Mouse (Mus musculus): ENCODE results near the gene Kif13a. TPM values are rescaled to one million over a fixed set of nuclear protein-coding genes. Genes with fewer than 3 reads are reported as not detected.

The Kif13a gene
- polyA plus RNA-seq, 1 experiment from 2014 or later, result 30.6 TPM

GRCm38 (mm10) chr13:46852470-46852869, 77.2 kb downstream of the Kif13a start:
- peaks cover 9% of the 10 kb centered on the region; the same call in 1 of the 2 replicates for H3K4me1 ChIP-seq
- H3K4me2 ChIP-seq, result no peak overlapping the region
- 98% methylated on average over 4 of the region's 4 CpGs for WGBS
- H3K36me3 ChIP-seq, result no peaks in the 10 kb centered on the region
- H3K4me3 ChIP-seq, result no peak overlapping the region
- no peak overlapping the region for H3K27ac ChIP-seq
- H3K9me3 ChIP-seq, result no peaks in the 10 kb centered on the region
- ATAC-seq (ENCODE audit: borderline replicate concordance, extremely low read depth, low FRiP score, low TSS enrichment), result no peak
- H3K9ac ChIP-seq, result no peak overlapping the region
- H3K27me3 ChIP-seq, result no peaks in the 10 kb centered on the region

DNA sequence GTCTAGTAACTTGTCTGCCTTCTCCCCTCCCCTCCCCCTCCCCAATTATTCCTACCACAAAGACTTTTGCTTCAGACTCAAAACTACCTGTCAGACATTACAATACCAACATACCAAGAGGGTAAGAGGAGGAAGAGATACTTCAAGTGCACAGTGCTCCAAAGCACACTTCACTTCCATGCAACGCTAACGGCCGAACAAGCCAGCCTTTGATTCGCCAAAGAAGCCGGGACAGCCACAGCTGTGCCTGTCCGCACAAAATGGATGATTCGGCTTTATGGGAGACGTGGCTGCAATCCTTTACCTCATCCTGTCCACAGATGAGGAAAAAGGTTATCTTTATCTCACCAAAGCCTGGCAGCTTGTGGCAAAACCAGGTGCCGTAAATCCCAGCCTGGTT, 84.2 kb downstream of the Kif13a start:
- no peak overlapping the region for H3K9ac ChIP-seq
- ATAC-seq (ENCODE audit: borderline replicate concordance, extremely low read depth, low FRiP score, low TSS enrichment), result no peak
- H3K4me1 ChIP-seq, result peaks cover 3% of the 10 kb centered on the region; the same call in 1 of the 2 replicates
- H3K36me3 ChIP-seq, result no peaks in the 10 kb centered on the region
- no peak overlapping the region for H3K27ac ChIP-seq
- 56% methylated on average over 9 of the region's 9 CpGs for WGBS
- no peaks in the 10 kb centered on the region for H3K27me3 ChIP-seq
- no peak overlapping the region for H3K4me2 ChIP-seq
- no peaks in the 10 kb centered on the region for H3K9me3 ChIP-seq
- H3K4me3 ChIP-seq, result no peak overlapping the region

- Histone ChIP-seq H3K4me1 (peaks cover 3% of the 10 kb centered on the region; the same call in 1 of the 2 replicates), H3K27me3 (no peaks in the 10 kb centered on the region), H3K9ac (no peak overlapping the region), H3K9me3 (no peaks in the 10 kb centered on the region), H3K4me2 (no peak overlapping the region), H3K4me3 (no peak overlapping the region), H3K27ac (no peak overlapping the region), H3K36me3 (no peaks in the 10 kb centered on the region)
- 71% methylated on average over 12 of the region's 12 CpGs for WGBS
- no peak for ATAC-seq (ENCODE audit: borderline replicate concordance, extremely low read depth, low FRiP score, low TSS enrichment)
These were observed 85.0 kb downstream of the Kif13a start for GRCm38 (mm10) chr13:46844561-46845235.

DNA sequence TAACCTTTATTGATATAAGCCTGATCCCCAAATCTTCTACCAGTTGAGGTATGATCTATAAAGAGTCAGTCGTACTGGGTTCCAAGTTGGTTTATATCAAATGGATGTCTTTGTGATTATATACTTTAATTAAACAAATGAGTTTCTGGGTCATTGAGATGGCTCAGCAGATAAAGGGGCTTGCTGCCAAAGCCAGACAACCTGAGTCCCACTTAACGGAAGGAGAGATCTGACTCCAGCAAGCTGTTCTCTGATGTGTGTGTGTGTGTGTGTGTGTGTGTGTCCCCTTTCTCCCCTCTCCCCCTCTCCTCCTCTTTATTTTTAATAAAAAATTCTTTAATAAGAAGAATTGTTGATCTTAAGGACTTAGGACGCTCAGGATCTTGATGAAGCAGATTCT, 86.0 kb downstream of the Kif13a start:
- no peak for ATAC-seq (ENCODE audit: borderline replicate concordance, extremely low read depth, low FRiP score, low TSS enrichment)
- no peak overlapping the region for H3K4me2 ChIP-seq
- 69% methylated on average over 3 of the region's 3 CpGs for WGBS

GRCm38 (mm10) chr13:46842185-46842584, 87.5 kb downstream of the Kif13a start:
- Histone ChIP-seq H3K9me3 (no peaks in the 10 kb centered on the region), H3K27ac (no peak overlapping the region), H3K4me1 (peaks cover 3% of the 10 kb centered on the region; the same call in 1 of the 2 replicates), H3K4me2 (no peak overlapping the region), H3K36me3 (no peaks in the 10 kb centered on the region), H3K4me3 (no peak overlapping the region), H3K9ac (no peak overlapping the region), H3K27me3 (no peaks in the 10 kb centered on the region)
- WGBS, result 55% methylated on average over 8 of the region's 8 CpGs
- no peak for ATAC-seq (ENCODE audit: borderline replicate concordance, extremely low read depth, low FRiP score, low TSS enrichment)

More for the DNA sequence above, 86.0 kb downstream of the Kif13a start:
- H3K36me3 ChIP-seq, result no peaks in the 10 kb centered on the region
- H3K4me3 ChIP-seq, result no peak overlapping the region
- no peaks in the 10 kb centered on the region for H3K27me3 ChIP-seq
- no peak overlapping the region for H3K27ac ChIP-seq
- no peak overlapping the region for H3K9ac ChIP-seq
- no peaks in the 10 kb centered on the region for H3K9me3 ChIP-seq
- peaks cover 3% of the 10 kb centered on the region; the same call in 1 of the 2 replicates for H3K4me1 ChIP-seq

GRCm38 (mm10) chr13:46841668-46842067, 88.0 kb downstream of the Kif13a start:
- no peak for ATAC-seq (ENCODE audit: borderline replicate concordance, extremely low read depth, low FRiP score, low TSS enrichment)
- Histone ChIP-seq H3K36me3 (no peaks in the 10 kb centered on the region), H3K4me2 (no peak overlapping the region), H3K4me3 (no peak overlapping the region), H3K27ac (no peak overlapping the region), H3K9ac (no peak overlapping the region), H3K9me3 (no peaks in the 10 kb centered on the region), H3K4me1 (peaks cover 3% of the 10 kb centered on the region; the same call in 1 of the 2 replicates), H3K27me3 (no peaks in the 10 kb centered on the region)
- 88% methylated on average over 3 of the region's 3 CpGs for WGBS

GRCm38 (mm10) chr13:46840676-46841075, 89.0 kb downstream of the Kif13a start:
- no peaks in the 10 kb centered on the region for H3K36me3 ChIP-seq
- no peak overlapping the region for H3K9ac ChIP-seq
- H3K4me3 ChIP-seq, result no peak overlapping the region
- H3K27ac ChIP-seq, result no peak overlapping the region
- 91% methylated on average over 13 of the region's 13 CpGs for WGBS
- H3K27me3 ChIP-seq, result no peaks in the 10 kb centered on the region
- no peak overlapping the region for H3K4me2 ChIP-seq
- no peaks in the 10 kb centered on the region for H3K9me3 ChIP-seq
- H3K4me1 ChIP-seq, result peaks cover 3% of the 10 kb centered on the region; the same call in 1 of the 2 replicates
- ATAC-seq (ENCODE audit: borderline replicate concordance, extremely low read depth, low FRiP score, low TSS enrichment), result no peak

DNA sequence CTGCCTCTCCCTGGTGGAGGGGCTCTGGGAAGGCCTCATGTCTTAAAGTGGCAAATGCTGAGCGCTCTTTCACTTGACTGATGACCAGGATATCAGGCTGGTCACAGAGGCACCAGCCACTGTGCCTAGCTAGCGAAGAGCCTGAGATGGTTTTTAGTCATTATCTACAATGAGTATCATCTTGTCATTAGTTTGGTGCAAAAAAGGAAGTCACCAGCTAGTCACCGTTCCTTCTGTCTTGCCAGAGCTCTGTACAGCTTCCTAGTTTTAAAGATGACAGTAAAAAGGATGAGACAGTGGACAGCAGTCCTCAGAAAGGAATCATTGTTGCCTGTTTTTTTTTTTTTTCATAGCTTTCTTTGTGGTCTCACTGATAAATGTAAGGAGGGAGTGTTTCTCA, 90.4 kb downstream of the Kif13a start:
- no peak for ATAC-seq (ENCODE audit: borderline replicate concordance, extremely low read depth, low FRiP score, low TSS enrichment)

DNA sequence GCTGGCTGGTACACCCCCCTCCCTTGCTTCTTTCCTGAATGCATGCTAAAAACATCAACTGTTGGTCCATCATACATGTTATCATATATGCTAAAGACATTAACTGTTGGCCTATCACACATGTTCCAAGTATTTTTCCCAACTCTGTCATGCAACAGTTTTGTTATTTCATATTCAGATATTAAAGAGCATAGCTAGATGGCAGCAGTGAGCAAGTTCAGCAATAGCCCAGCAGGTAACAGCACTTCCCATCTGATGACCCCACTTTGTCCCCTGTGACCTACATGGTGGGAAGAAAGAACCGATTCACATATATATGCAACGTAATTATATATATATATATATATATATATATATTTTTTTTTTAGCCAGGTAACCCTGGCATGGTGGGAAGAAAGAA, 91.1 kb downstream of the Kif13a start:
- Histone ChIP-seq H3K4me2 (no peak overlapping the region), H3K27ac (no peak overlapping the region), H3K4me3 (no peak overlapping the region), H3K4me1 (peaks cover 3% of the 10 kb centered on the region; the same call in 1 of the 2 replicates), H3K9me3 (no peaks in the 10 kb centered on the region), H3K27me3 (no peaks in the 10 kb centered on the region), H3K9ac (no peak overlapping the region), H3K36me3 (no peaks in the 10 kb centered on the region)
- ATAC-seq (ENCODE audit: borderline replicate concordance, extremely low read depth, low FRiP score, low TSS enrichment), result no peak
- 44% methylated on average over 2 of the region's 2 CpGs for WGBS

More for the DNA sequence above, 90.4 kb downstream of the Kif13a start:
- no peak overlapping the region for H3K27ac ChIP-seq
- no peaks in the 10 kb centered on the region for H3K9me3 ChIP-seq
- H3K4me3 ChIP-seq, result no peak overlapping the region
- no peak overlapping the region for H3K4me2 ChIP-seq
- H3K9ac ChIP-seq, result no peak overlapping the region
- no peaks in the 10 kb centered on the region for H3K36me3 ChIP-seq
- WGBS, result 82% methylated on average over 3 of the region's 3 CpGs
- H3K4me1 ChIP-seq, result peaks cover 3% of the 10 kb centered on the region; the same call in 1 of the 2 replicates
- no peaks in the 10 kb centered on the region for H3K27me3 ChIP-seq

- Histone ChIP-seq H3K4me2 (no peak overlapping the region), H3K4me1 (no peaks in the 10 kb centered on the region), H3K9ac (no peak overlapping the region), H3K36me3 (peaks cover 21% of the 10 kb centered on the region), H3K9me3 (no peaks in the 10 kb centered on the region), H3K27ac (no peak overlapping the region), H3K27me3 (no peaks in the 10 kb centered on the region), H3K4me3 (no peak overlapping the region)
- WGBS, result 74% methylated on average over 11 of the region's 11 CpGs
- ATAC-seq (ENCODE audit: borderline replicate concordance, extremely low read depth, low FRiP score, low TSS enrichment), result no peak
These were observed 94.3 kb downstream of the Kif13a start for GRCm38 (mm10) chr13:46835351-46835750.

GRCm38 (mm10) chr13:46834805-46835204, 94.9 kb downstream of the Kif13a start:
- H3K4me3 ChIP-seq, result no peak overlapping the region
- no peak overlapping the region for H3K27ac ChIP-seq
- no peak overlapping the region for H3K9ac ChIP-seq
- no peak for ATAC-seq (ENCODE audit: borderline replicate concordance, extremely low read depth, low FRiP score, low TSS enrichment)
- WGBS, result 84% methylated on average over 10 of the region's 10 CpGs
- no peak overlapping the region for H3K4me2 ChIP-seq
- peaks cover 27% of the 10 kb centered on the region for H3K36me3 ChIP-seq
- H3K27me3 ChIP-seq, result no peaks in the 10 kb centered on the region
- no peaks in the 10 kb centered on the region for H3K9me3 ChIP-seq
- no peaks in the 10 kb centered on the region for H3K4me1 ChIP-seq

DNA sequence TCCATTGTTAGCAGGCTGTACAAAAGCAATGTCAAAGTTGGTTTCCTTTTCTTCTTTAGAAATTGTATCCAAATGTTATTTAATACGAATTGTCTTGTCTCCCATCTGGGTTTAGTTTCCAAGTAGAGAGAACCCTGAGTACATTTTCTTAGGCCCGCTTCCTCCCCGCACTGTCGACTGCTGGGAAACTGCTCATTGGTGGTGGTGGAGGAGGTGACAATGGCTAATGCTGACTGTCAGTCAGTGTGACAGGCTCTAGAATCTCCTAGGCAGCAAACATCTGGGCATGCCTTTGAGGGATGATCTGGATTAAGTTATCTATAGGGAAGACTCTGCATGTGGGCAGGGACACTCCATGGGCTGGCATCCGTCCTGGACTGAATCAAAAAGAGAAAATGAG, 96.1 kb downstream of the Kif13a start:
- Histone ChIP-seq H3K27ac (no peak overlapping the region), H3K9me3 (no peaks in the 10 kb centered on the region), H3K36me3 (peaks cover 38% of the 10 kb centered on the region), H3K4me2 (no peak overlapping the region), H3K9ac (no peak overlapping the region), H3K27me3 (no peaks in the 10 kb centered on the region), H3K4me3 (no peak overlapping the region), H3K4me1 (no peaks in the 10 kb centered on the region)
- ATAC-seq (ENCODE audit: borderline replicate concordance, extremely low read depth, low FRiP score, low TSS enrichment), result no peak
- WGBS, result 81% methylated on average over 5 of the region's 5 CpGs
